Mouse (Mus musculus): Measurements from ENCODE around the gene Rps27. TPM values are rescaled to one million over a fixed set of nuclear protein-coding genes. Genes with fewer than 3 reads are reported as not detected.

The Rps27 gene
- polyA plus RNA-seq, 1 experiment from 2014 or later = 1,109 TPM

GRCm38 (mm10) chr3:90221123-90221522 lies 7.7 kb upstream of the Rps27 start:
- H3K9me3 ChIP-seq (ENCODE audit: control insufficient read depth, low read length) = no peaks in the 10 kb centered on the region
- H3K4me3 ChIP-seq (ENCODE audit: low read depth, low read length) = peak overlapping the region; percentile 37
- H3K36me3 ChIP-seq (ENCODE audit: control insufficient read depth, insufficient read depth, low read length) = no peaks in the 10 kb centered on the region
- ATAC-seq (replicated peaks; ENCODE audit: low FRiP score) = no peak
- H3K4me1 ChIP-seq (replicated peaks; ENCODE audit: control insufficient read depth, insufficient read depth, low read length) = 0 out of 2 replicates have a peak, but pooled peaks cover 6% of the 10 kb centered on the region
- 24% methylated on average over 5 of the region's 5 CpGs for WGBS
- DNase-seq (ENCODE audit: low spot score) = no peak
- no peak overlapping the region for H3K27ac ChIP-seq (ENCODE audit: low read depth, low read length)
- H3K9ac ChIP-seq (ENCODE audit: low read length) = peak overlapping the region; percentile 65
- H3K27me3 ChIP-seq (ENCODE audit: control insufficient read depth, insufficient read depth, low read length) = no peaks in the 10 kb centered on the region
- H3K4me2 ChIP-seq (ENCODE audit: low read depth, low read length, severe bottlenecking) = peak overlapping the region; percentile 79

- H3K27me3 ChIP-seq (ENCODE audit: control insufficient read depth, insufficient read depth, low read length) = no peaks in the 10 kb centered on the region
- peak overlapping the region; percentile 79 for H3K4me2 ChIP-seq (ENCODE audit: low read depth, low read length, severe bottlenecking)
- 0 out of 2 replicates have a peak, but pooled peaks cover 6% of the 10 kb centered on the region for H3K4me1 ChIP-seq (replicated peaks; ENCODE audit: control insufficient read depth, insufficient read depth, low read length)
- H3K9ac ChIP-seq (ENCODE audit: low read length) = peak overlapping the region; percentile 65
- H3K36me3 ChIP-seq (ENCODE audit: control insufficient read depth, insufficient read depth, low read length) = no peaks in the 10 kb centered on the region
- ATAC-seq (replicated peaks; ENCODE audit: low FRiP score) (peak; percentile 83), DNase-seq (ENCODE audit: low spot score) (peak; percentile 78)
- peak overlapping the region; percentile 37 for H3K4me3 ChIP-seq (ENCODE audit: low read depth, low read length)
- H3K27ac ChIP-seq (ENCODE audit: low read depth, low read length) = peak overlapping the region; percentile 76
- H3K9me3 ChIP-seq (ENCODE audit: control insufficient read depth, low read length) = no peaks in the 10 kb centered on the region
- under 1% methylated on average over 20 of the region's 20 CpGs for WGBS
Observed at GRCm38 (mm10) chr3:90220531-90220951, 7.1 kb upstream of the Rps27 start.

- H3K9ac ChIP-seq (ENCODE audit: low read length) = peak overlapping the region; percentile 65; the same call in 1 of the 2 replicates
- H3K36me3 ChIP-seq (ENCODE audit: control insufficient read depth, insufficient read depth, low read length) = no peaks in the 10 kb centered on the region
- peak overlapping the region; percentile 37 for H3K4me3 ChIP-seq (ENCODE audit: low read depth, low read length)
- no peaks in the 10 kb centered on the region for H3K9me3 ChIP-seq (ENCODE audit: control insufficient read depth, low read length)
- peak overlapping the region; percentile 79 for H3K4me2 ChIP-seq (ENCODE audit: low read depth, low read length, severe bottlenecking)
- no peaks in the 10 kb centered on the region for H3K27me3 ChIP-seq (ENCODE audit: control insufficient read depth, insufficient read depth, low read length)
- WGBS = 14% methylated on average over 6 of the region's 6 CpGs
- ATAC-seq (replicated peaks; ENCODE audit: low FRiP score) = peak; percentile 31; the same call in 1 of the 2 replicates
- 0 out of 2 replicates have a peak, but pooled peaks cover 6% of the 10 kb centered on the region for H3K4me1 ChIP-seq (replicated peaks; ENCODE audit: control insufficient read depth, insufficient read depth, low read length)
- peak overlapping the region; percentile 76 for H3K27ac ChIP-seq (ENCODE audit: low read depth, low read length)
- DNase-seq (ENCODE audit: low spot score) = peak; percentile 64
Observed at GRCm38 (mm10) chr3:90220088-90220487, 6.6 kb upstream of the Rps27 start.

GRCm38 (mm10) chr3:90215825-90216380 lies 2.5 kb upstream of the Rps27 start:
- Histone ChIP-seq H3K4me3 (ENCODE audit: low read depth, low read length) (no peak overlapping the region), H3K9me3 (ENCODE audit: control insufficient read depth, low read length) (no peaks in the 10 kb centered on the region), H3K27ac (ENCODE audit: low read depth, low read length) (no peak overlapping the region), H3K27me3 (ENCODE audit: control insufficient read depth, insufficient read depth, low read length) (no peaks in the 10 kb centered on the region), H3K4me1 (replicated peaks; ENCODE audit: control insufficient read depth, insufficient read depth, low read length) (peaks cover 10% of the 10 kb centered on the region; the same call in 1 of the 2 replicates), H3K9ac (ENCODE audit: low read length) (no peak overlapping the region), H3K36me3 (ENCODE audit: control insufficient read depth, insufficient read depth, low read length) (no peaks in the 10 kb centered on the region), H3K4me2 (ENCODE audit: low read depth, low read length, severe bottlenecking) (no peak overlapping the region)
- ATAC-seq (replicated peaks; ENCODE audit: low FRiP score) (no peak), DNase-seq (ENCODE audit: low spot score) (no peak)
- WGBS = 58% methylated on average over 1 of the region's 1 CpGs

GRCm38 (mm10) chr3:90213956-90214684 lies 669 bp upstream of the Rps27 start:
- ATAC-seq (replicated peaks; ENCODE audit: low FRiP score) (peak; percentile 61), DNase-seq (ENCODE audit: low spot score) (no peak)
- Histone ChIP-seq H3K4me3 (ENCODE audit: low read depth, low read length) (peak overlapping the region; percentile 57), H3K4me1 (replicated peaks; ENCODE audit: control insufficient read depth, insufficient read depth, low read length) (peaks cover 7% of the 10 kb centered on the region; the same call in 1 of the 2 replicates), H3K27ac (ENCODE audit: low read depth, low read length) (no peak overlapping the region), H3K9me3 (ENCODE audit: control insufficient read depth, low read length) (no peaks in the 10 kb centered on the region), H3K4me2 (ENCODE audit: low read depth, low read length, severe bottlenecking) (peak overlapping the region; percentile 58), H3K36me3 (ENCODE audit: control insufficient read depth, insufficient read depth, low read length) (peaks cover under 1% of the 10 kb centered on the region; the same call in 1 of the 2 replicates), H3K27me3 (ENCODE audit: control insufficient read depth, insufficient read depth, low read length) (no peaks in the 10 kb centered on the region), H3K9ac (ENCODE audit: low read length) (peak overlapping the region; percentile 68; the same call in 1 of the 2 replicates)
- WGBS = 15% methylated on average over 12 of the region's 12 CpGs

GRCm38 (mm10) chr3:90212723-90213122 lies 728 bp downstream of the Rps27 start:
- 16% methylated on average over 5 of the region's 5 CpGs for WGBS
- Histone ChIP-seq H3K4me1 (replicated peaks; ENCODE audit: control insufficient read depth, insufficient read depth, low read length) (peaks cover 7% of the 10 kb centered on the region; the same call in 1 of the 2 replicates), H3K27ac (ENCODE audit: low read depth, low read length) (no peak overlapping the region), H3K9me3 (ENCODE audit: control insufficient read depth, low read length) (no peaks in the 10 kb centered on the region), H3K36me3 (ENCODE audit: control insufficient read depth, insufficient read depth, low read length) (peaks cover 6% of the 10 kb centered on the region; the same call in 1 of the 2 replicates), H3K27me3 (ENCODE audit: control insufficient read depth, insufficient read depth, low read length) (no peaks in the 10 kb centered on the region), H3K9ac (ENCODE audit: low read length) (peak overlapping the region; percentile 68), H3K4me2 (ENCODE audit: low read depth, low read length, severe bottlenecking) (peak overlapping the region; percentile 89), H3K4me3 (ENCODE audit: low read depth, low read length) (peak overlapping the region; percentile 57)
- no peak for ATAC-seq (replicated peaks; ENCODE audit: low FRiP score)
- DNase-seq (ENCODE audit: low spot score) = no peak

GRCm38 (mm10) chr3:90211475-90212398 lies 1.7 kb downstream of the Rps27 start:
- H3K9me3 ChIP-seq (ENCODE audit: control insufficient read depth, low read length) = no peaks in the 10 kb centered on the region
- H3K36me3 ChIP-seq (ENCODE audit: control insufficient read depth, insufficient read depth, low read length) = peaks cover 6% of the 10 kb centered on the region; the same call in 1 of the 2 replicates
- peak overlapping the region; percentile 57 for H3K4me3 ChIP-seq (ENCODE audit: low read depth, low read length)
- no peaks in the 10 kb centered on the region for H3K27me3 ChIP-seq (ENCODE audit: control insufficient read depth, insufficient read depth, low read length)
- H3K9ac ChIP-seq (ENCODE audit: low read length) = no peak overlapping the region
- 86% methylated on average over 13 of the region's 13 CpGs for WGBS
- ATAC-seq (replicated peaks; ENCODE audit: low FRiP score) (no peak), DNase-seq (ENCODE audit: low spot score) (no peak)
- H3K27ac ChIP-seq (ENCODE audit: low read depth, low read length) = no peak overlapping the region
- peaks cover 7% of the 10 kb centered on the region; the same call in 1 of the 2 replicates for H3K4me1 ChIP-seq (replicated peaks; ENCODE audit: control insufficient read depth, insufficient read depth, low read length)
- peak overlapping the region; percentile 89 for H3K4me2 ChIP-seq (ENCODE audit: low read depth, low read length, severe bottlenecking)

Data from forebrain, embryonic 11.5 days (tissue).